Mouse (Mus musculus) forebrain, postnatal 0 days (tissue): Measurements from ENCODE around the gene Trib3. TPM values are rescaled to one million over a fixed set of nuclear protein-coding genes. Genes with fewer than 3 reads are reported as not detected.
"Not testable (repeated sequence)": the region's sequence is repeated elsewhere in the genome, so short reads cannot be mapped to it uniquely, and the experiment has no call there.

Source experiments
- ATAC-seq: fragments of 200-750 bp; cut with Nextera tagmentation; 2 replicates; pipeline ENCODE4 v1.8.0; 2017; ENCODE audit warnings: mild to moderate bottlenecking, moderate library complexity
- DNase-seq: peaks from one replicate; pipeline ENCODE4 v3.0.0-alpha.2; 2015
- H3K27ac ChIP-seq: fragments of 300-500 bp; sonication (generic); 2 replicates; pipeline ENCODE4 v1.5.1; 2014; ENCODE audit warnings: low read depth, mild to moderate bottlenecking, antibody characterized with exemption, low read length, moderate library complexity, mixed read lengths
- H3K27me3 ChIP-seq: fragments of 300-500 bp; sonication (generic); 2 replicates; pipeline ENCODE4 v1.6.1; 2014; ENCODE audit warnings: mild to moderate bottlenecking, low read length, mixed read lengths; ENCODE audit not compliant: insufficient read depth
- H3K36me3 ChIP-seq: fragments of 300-500 bp; sonication (generic); 2 replicates; pipeline ENCODE4 v1.6.1; 2014; ENCODE audit warnings: mild to moderate bottlenecking, moderate library complexity; ENCODE audit not compliant: insufficient read depth
- H3K4me1 ChIP-seq: fragments of 300-500 bp; sonication (generic); 2 replicates; pipeline ENCODE4 v1.6.1; 2014; ENCODE audit warnings: antibody characterized with exemption; ENCODE audit not compliant: insufficient read depth
- H3K4me2 ChIP-seq: fragments of 300-500 bp; sonication (generic); 2 replicates; pipeline ENCODE4 v1.6.1; 2014; ENCODE audit warnings: low read depth, mild to moderate bottlenecking, moderate library complexity
- H3K4me3 ChIP-seq: fragments of 300-500 bp; sonication (generic); 2 replicates; pipeline ENCODE4 v1.5.1; 2014; ENCODE audit warnings: low read depth, low read length, mixed read lengths
- H3K9ac ChIP-seq: fragments of 300-500 bp; sonication (generic); 2 replicates; pipeline ENCODE4 v1.6.1; 2014; ENCODE audit warnings: mild to moderate bottlenecking
- H3K9me3 ChIP-seq: fragments of 300-500 bp; sonication (generic); 2 replicates; pipeline ENCODE4 v1.6.1; 2016; ENCODE audit warnings: low read length
- CTCF ChIP-seq: sonication (generic); IDR thresholded peaks from 2 replicates; pipeline ENCODE4 v1.5.1; 2016; ENCODE audit warnings: antibody characterized with exemption, control low read depth, low read depth
- WGBS: fragments of 180-500 bp; shearing (Covaris S2); extraction: QIAGEN DNeasy Blood & Tissue Kit; methylation state at CpG from one replicate; pipeline ENCODE4 v1.1.7; 2014; 5-methylcytosine and 5-hydroxymethylcytosine counted together
- polyA plus RNA-seq: library from polyadenylated mRNA; unstranded; fragments of >200 nt; fragmentation: Nextera tagmentation; extraction: Ambion mirVana; gene quantifications from 2 replicates; pipeline ENCODE4 v1.2.1, GENCODE M21; 2015
- total RNA-seq: library from RNA; depleted of rRNA; stranded (reverse); fragments of >200 nt; gene quantifications from 2 replicates; pipeline ENCODE4 v1.2.3, GENCODE M21; 2014; rRNA removed

Gene Trib3
- total and polyA plus RNA-seq, 2 experiments from 2014 or later: 1.3 to 2.0 TPM

GRCm38 (mm10) chr2:152293179-152293726, 50.6 kb downstream of the Trib3 start:
- H3K4me3 ChIP-seq: peak overlapping the region; percentile 96
- peak overlapping the region; percentile 81 for H3K4me2 ChIP-seq
- WGBS: under 1% methylated on average over 15 of the region's 15 CpGs
- no peaks in the 10 kb centered on the region for H3K9me3 ChIP-seq
- no peak overlapping the region; the same call in 1 of the 2 replicates for H3K27ac ChIP-seq
- no peaks in the 10 kb centered on the region for H3K27me3 ChIP-seq
- DNase-seq (no peak), ATAC-seq (peak; percentile 46)
- TF ChIP-seq CTCF: no peak
- H3K36me3 ChIP-seq: no peaks in the 10 kb centered on the region
- H3K9ac ChIP-seq: peak overlapping the region; percentile 83
- peaks cover 6% of the 10 kb centered on the region; the same call in 1 of the 2 replicates for H3K4me1 ChIP-seq

GRCm38 (mm10) chr2:152292475-152292874, 51.4 kb downstream of the Trib3 start:
- 46% methylated on average over 2 of the region's 2 CpGs for WGBS
- no peak for ATAC-seq
- no peaks in the 10 kb centered on the region; the same call in 1 of the 2 replicates for H3K36me3 ChIP-seq
- DNase-seq: no peak
- no peak for TF ChIP-seq CTCF
- no peak overlapping the region for H3K4me2 ChIP-seq
- H3K27ac ChIP-seq: no peak overlapping the region
- no peak overlapping the region for H3K9ac ChIP-seq
- no peak overlapping the region for H3K4me3 ChIP-seq
- H3K27me3 ChIP-seq: no peaks in the 10 kb centered on the region
- no peaks in the 10 kb centered on the region for H3K9me3 ChIP-seq
- H3K4me1 ChIP-seq: peaks cover 6% of the 10 kb centered on the region; the same call in 1 of the 2 replicates

- not testable (repeated sequence) for H3K4me2 ChIP-seq, H3K9ac ChIP-seq, DNase-seq, H3K9me3 ChIP-seq, H3K27me3 ChIP-seq, H3K4me1 ChIP-seq, ATAC-seq, H3K27ac ChIP-seq, H3K4me3 ChIP-seq
- WGBS: 65% methylated on average over 2 of the region's 2 CpGs
- H3K36me3 ChIP-seq: peaks cover 13% of the 10 kb centered on the region
Observed at GRCm38 (mm10) chr2:152289623-152290022, 54.2 kb downstream of the Trib3 start.

GRCm38 (mm10) chr2:152288046-152288445, 55.8 kb downstream of the Trib3 start:
- DNase-seq: no peak
- Histone ChIP-seq H3K9me3 (no peaks in the 10 kb centered on the region), H3K27ac (no peak overlapping the region), H3K4me1 (no peaks in the 10 kb centered on the region), H3K9ac (no peak overlapping the region), H3K27me3 (no peaks in the 10 kb centered on the region), H3K4me3 (no peak overlapping the region), H3K4me2 (no peak overlapping the region), H3K36me3 (peaks cover 27% of the 10 kb centered on the region)
- ATAC-seq: no peak
- no peak for TF ChIP-seq CTCF
- 83% methylated on average over 8 of the region's 8 CpGs for WGBS

GRCm38 (mm10) chr2:152287560-152287959, 56.3 kb downstream of the Trib3 start:
- ATAC-seq (no peak), DNase-seq (no peak)
- H3K9ac ChIP-seq: no peak overlapping the region
- H3K4me3 ChIP-seq: no peak overlapping the region
- no peak overlapping the region for H3K27ac ChIP-seq
- H3K4me1 ChIP-seq: no peaks in the 10 kb centered on the region
- no peak for TF ChIP-seq CTCF
- WGBS: 90% methylated on average over 5 of the region's 5 CpGs
- H3K9me3 ChIP-seq: no peaks in the 10 kb centered on the region
- H3K27me3 ChIP-seq: no peaks in the 10 kb centered on the region
- no peak overlapping the region for H3K4me2 ChIP-seq
- peaks cover 32% of the 10 kb centered on the region for H3K36me3 ChIP-seq

Other genes starting within 250 kb of the Trib3 start
- gene Srxn1, start 238.5 kb downstream of the Trib3 start, total RNA-seq: 18.4 and 27.3 TPM in 2 replicates
- 11.9 and 16.4 TPM in 2 replicates for gene Srxn1, start 238.5 kb downstream of the Trib3 start, polyA plus RNA-seq
- 1.6 TPM in 1 of 2 replicates, not detected in the other for gene Tcf15, start 200.5 kb downstream of the Trib3 start, total RNA-seq
- gene Tcf15, start 200.5 kb downstream of the Trib3 start, polyA plus RNA-seq: 0.69 and 1.1 TPM in 2 replicates
- 193 and 219 TPM in 2 replicates for gene Csnk2a1, start 117.2 kb downstream of the Trib3 start, total RNA-seq
- gene Csnk2a1, start 117.2 kb downstream of the Trib3 start, polyA plus RNA-seq: 98.1 and 112 TPM in 2 replicates
- gene Tbc1d20, start 50.2 kb downstream of the Trib3 start, total RNA-seq: 40.2 and 51.8 TPM in 2 replicates
- gene Tbc1d20, start 50.2 kb downstream of the Trib3 start, polyA plus RNA-seq: 24.4 and 27.2 TPM in 2 replicates
- 105 and 108 TPM in 2 replicates for gene Rbck1, start 11.4 kb downstream of the Trib3 start, total RNA-seq
- gene Rbck1, start 11.4 kb downstream of the Trib3 start, polyA plus RNA-seq: 88.9 and 90.7 TPM in 2 replicates
- 30.9 and 43.7 TPM in 2 replicates for gene Nrsn2, start 32.6 kb upstream of the Trib3 start, total RNA-seq
- gene Nrsn2, start 32.6 kb upstream of the Trib3 start, polyA plus RNA-seq: 32.0 and 52.1 TPM in 2 replicates
- gene Sox12, start 54.0 kb upstream of the Trib3 start, total RNA-seq: 47.1 and 47.8 TPM in 2 replicates
- 10.0 and 11.9 TPM in 2 replicates for gene Sox12, start 54.0 kb upstream of the Trib3 start, polyA plus RNA-seq
- 10.5 and 16.4 TPM in 2 replicates for gene Zcchc3, start 71.0 kb upstream of the Trib3 start, total RNA-seq
- gene Zcchc3, start 71.0 kb upstream of the Trib3 start, polyA plus RNA-seq: 13.5 and 15.4 TPM in 2 replicates
- 2.3 and 5.0 TPM in 2 replicates for gene 6820408C15Rik, start 71.6 kb upstream of the Trib3 start, total RNA-seq
- 5.6 and 6.4 TPM in 2 replicates for gene 6820408C15Rik, start 71.6 kb upstream of the Trib3 start, polyA plus RNA-seq
- gene Defb23, start 120.6 kb upstream of the Trib3 start, total RNA-seq: not detected in 2 replicates
- gene Defb23, start 120.6 kb upstream of the Trib3 start, polyA plus RNA-seq: not detected in 2 replicates
- gene Defb20, start 133.0 kb upstream of the Trib3 start, total RNA-seq: not detected in 2 replicates
- gene Defb20, start 133.0 kb upstream of the Trib3 start, polyA plus RNA-seq: not detected in 2 replicates
- gene Defb22, start 146.1 kb upstream of the Trib3 start, total RNA-seq: not detected in 2 replicates
- not detected in 2 replicates for gene Defb22, start 146.1 kb upstream of the Trib3 start, polyA plus RNA-seq
- gene Defb26, start 167.7 kb upstream of the Trib3 start, total RNA-seq: not detected in 2 replicates
- gene Defb26, start 167.7 kb upstream of the Trib3 start, polyA plus RNA-seq: not detected in 2 replicates
- not detected in 2 replicates for gene Defb28, start 174.2 kb upstream of the Trib3 start, total RNA-seq
- not detected in 2 replicates for gene Defb28, start 174.2 kb upstream of the Trib3 start, polyA plus RNA-seq
- not detected in 2 replicates for gene Defb29, start 196.1 kb upstream of the Trib3 start, total RNA-seq
- not detected in 2 replicates for gene Defb29, start 196.1 kb upstream of the Trib3 start, polyA plus RNA-seq
- not detected in 2 replicates for gene Gm17416, start 225.3 kb upstream of the Trib3 start, total RNA-seq
- gene Gm17416, start 225.3 kb upstream of the Trib3 start, polyA plus RNA-seq: not detected in 2 replicates
- not detected in 2 replicates for gene Defb21, start 228.7 kb upstream of the Trib3 start, total RNA-seq
- gene Defb21, start 228.7 kb upstream of the Trib3 start, polyA plus RNA-seq: not detected in 2 replicates
- gene Defb19, start 236.3 kb upstream of the Trib3 start, total RNA-seq: not detected in 2 replicates
- gene Defb19, start 236.3 kb upstream of the Trib3 start, polyA plus RNA-seq: not detected in 2 replicates